Mouse (Mus musculus): ENCODE measurements around the gene Gigyf2.

The Gigyf2 gene

DNA sequence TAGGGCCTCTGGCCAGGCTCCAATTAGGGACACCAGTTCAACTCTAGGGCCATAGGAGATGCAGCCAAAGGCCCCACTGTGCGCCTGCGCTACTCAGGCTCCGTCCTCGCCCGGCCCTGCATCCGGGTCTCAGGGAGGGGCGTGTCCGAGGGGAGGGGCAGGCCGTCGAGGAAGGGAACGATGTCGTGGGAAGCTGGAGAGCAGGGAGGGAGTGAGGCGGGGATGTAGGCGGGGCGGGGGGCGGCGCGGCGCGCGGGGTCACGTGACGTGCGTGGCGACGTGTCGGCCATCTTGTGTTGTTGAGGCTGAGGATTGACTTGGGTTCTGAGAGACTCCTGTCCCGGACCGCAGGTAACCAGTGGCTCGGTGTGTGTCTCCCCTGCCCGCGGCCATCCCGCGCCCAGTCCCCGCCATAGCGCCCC, at the start of gene Gigyf2:
Gigyf2 (plus strand) TSS at position 257 of the 422 bp plus-strand sequence.
- DNase-seq = peak; percentile 97 to 98

DNA sequence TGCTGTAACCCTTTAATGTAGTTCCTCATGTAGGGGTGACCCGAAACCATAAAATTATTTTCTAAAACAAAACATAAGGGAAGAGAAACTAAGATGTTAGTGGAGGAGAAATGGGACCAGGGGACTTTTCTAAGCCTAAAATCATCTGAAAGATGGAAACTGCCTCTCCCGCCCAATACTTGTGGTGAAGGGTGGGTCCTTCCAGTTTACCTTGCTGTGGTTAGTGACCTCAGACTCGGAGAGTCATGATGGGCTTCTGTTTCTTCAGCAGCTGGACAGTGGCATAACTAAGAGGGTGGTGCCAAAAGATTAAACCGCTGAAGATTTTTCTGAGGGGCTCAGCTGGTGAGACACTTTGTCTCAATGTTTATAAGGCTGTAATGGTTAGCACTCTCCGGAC, 46.5 kb upstream of the Gigyf2 start:
- no peak for DNase-seq

DNA sequence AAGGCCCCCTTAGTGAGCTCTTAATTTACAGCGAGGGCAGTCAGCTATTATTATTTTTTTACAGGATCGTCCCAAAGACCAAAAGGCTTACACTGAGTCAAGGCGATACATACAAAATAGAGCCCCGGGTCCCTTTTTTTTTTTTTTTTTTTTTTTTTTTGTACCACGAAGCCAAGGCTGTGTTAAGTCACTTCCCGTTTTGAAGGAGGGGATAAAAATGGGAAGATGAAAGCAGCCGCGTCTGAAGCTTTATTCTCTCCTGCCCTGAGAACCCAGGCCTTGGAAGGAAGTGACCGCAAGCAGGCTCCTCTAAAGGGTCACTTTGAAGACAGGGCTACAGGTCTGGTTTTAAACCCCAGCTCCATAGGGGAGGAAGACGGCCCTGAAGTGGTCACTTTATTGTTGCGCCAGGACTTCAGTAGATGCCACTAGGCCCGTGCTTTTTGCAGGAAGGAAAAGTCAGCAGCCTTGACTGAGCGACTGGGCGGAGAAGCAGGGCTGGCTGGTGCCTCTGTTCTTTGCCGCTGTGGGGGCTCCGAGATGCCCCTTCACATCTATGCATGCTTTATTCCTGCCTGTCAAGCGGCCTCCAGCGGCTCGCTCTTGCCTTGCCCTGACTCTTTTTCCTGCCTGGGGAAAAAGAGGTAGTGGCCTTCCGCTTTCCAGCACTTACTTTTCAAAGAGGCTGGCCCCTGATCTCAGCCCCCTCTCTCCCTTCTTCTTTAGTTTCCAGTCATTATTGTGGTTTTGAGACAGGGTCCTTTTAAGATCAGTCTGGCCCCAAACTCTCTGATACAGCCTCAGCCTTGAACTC, 45.0 kb upstream of the Gigyf2 start:
- no peak for DNase-seq

DNA sequence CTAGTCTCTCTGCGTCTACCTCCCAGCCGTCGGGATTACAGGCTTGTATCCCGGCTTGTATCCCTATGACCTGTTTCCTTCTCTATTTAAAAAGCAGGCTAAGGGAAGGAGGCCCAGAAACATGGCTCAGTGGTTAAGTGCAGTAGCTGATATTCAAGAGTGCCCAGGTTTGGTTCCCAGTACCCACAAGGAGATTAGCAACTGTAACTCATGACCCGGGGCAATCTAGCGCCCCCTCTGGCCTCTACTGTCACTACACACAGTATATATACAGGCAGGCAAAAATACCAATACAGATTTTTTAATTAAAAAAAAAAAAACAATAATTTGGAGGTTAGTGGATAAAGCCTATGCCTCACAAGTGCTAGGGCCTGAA, 44.4 kb upstream of the Gigyf2 start:
- peak; percentile 14 to 25 for DNase-seq

DNA sequence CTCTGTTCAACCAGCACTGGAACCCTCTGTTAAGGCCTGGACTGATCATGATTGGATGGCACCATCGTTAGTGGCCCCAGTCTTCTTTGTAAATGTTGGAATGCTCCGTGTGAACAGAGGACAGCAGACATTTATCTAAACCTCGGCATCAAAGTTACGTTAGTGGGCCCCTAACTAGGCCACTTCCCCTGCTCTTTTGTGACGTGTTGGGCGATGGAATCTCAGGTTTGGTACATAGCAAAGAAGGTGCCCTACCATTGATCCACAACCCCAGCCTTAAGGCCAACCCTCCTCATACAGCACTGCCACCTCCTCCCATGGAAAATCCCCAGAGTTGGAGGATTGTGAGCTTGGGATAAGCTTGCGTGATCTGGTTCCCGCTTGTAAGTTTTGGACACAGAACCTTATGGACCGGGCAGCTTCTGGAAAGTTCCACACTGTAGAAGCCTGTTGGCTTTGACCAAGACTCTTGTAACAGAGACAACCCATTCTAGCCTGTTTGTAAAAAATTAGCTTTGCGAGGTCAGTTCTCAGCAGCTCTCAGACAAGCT, 43.3 kb upstream of the Gigyf2 start:
- DNase-seq = no peak

DNA sequence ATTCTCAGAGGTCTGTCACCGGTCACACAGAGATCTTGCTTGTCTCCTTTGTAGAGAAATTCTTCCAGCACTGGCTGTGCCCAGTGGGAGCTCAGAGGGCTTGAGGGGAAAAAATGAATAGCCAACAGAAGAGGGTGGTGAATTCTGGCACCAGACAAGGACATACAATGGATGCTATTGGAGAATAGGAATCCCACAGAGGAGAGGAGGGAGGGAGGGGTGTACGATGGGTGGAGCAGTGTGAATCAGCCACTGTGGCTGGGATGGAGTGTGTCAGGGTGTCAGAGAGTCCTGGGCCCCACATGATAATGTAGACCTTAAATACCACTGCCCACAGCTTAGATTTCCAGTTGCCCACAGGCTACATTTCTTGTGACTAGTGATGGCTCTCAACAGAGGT, 39.7 kb upstream of the Gigyf2 start:
- no peak for DNase-seq

DNA sequence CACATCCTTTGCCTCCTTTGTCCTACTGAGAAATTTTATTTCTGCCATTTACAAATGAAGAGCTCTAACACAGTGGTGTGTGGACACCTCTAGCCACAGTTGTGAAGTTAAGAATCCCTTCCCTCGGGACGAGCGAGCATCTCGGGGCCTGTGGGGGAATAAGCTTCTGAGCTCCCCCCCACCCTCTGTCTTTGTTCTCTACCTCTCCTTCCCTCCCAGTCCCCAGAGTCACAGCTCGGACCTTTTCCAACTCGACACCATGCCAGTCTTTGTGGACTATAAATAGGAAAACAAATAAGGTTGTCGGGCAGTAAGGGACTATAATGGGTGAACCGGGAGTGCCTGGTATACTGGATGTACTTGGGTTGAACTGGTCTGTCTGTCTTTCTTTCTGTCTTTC, 35.4 kb upstream of the Gigyf2 start:
- no peak for DNase-seq

DNA sequence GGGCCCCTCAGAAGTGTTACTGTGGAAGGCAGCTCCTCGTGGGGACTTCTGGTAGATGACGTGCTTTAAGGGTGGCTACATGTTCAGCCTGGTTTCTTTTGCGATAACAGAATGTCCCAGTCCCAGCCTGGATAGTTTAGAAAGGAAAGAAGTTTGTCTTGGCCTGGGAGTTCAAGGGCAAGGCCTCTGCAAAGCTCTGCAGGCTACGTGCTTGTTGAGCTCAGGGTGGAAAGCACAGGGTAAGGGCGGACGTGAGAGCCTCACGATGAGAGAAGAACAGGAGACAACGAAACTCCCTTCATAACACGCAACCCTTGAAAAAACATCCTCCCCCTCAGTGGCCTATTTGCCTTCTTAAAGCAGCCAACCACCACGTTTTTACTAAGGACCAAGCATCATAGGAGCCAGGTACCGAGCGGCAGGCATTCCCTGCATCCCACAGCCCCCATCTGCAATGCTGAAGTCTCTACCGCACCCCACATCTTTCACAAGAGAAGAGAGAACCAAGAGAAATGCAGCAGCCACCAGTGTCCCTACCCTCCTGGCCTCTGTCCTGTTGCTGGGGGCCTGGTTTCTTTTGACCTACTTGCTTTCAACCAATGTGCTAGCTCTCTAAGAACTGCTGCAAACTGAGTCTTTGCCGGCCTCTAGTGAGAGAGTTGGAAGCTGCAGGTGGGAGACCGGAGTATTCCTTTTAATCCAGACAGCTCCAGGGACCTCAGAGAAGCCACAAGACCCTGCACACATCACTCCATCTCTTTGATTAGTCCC, 34.2 kb upstream of the Gigyf2 start:
- DNase-seq = no peak

DNA sequence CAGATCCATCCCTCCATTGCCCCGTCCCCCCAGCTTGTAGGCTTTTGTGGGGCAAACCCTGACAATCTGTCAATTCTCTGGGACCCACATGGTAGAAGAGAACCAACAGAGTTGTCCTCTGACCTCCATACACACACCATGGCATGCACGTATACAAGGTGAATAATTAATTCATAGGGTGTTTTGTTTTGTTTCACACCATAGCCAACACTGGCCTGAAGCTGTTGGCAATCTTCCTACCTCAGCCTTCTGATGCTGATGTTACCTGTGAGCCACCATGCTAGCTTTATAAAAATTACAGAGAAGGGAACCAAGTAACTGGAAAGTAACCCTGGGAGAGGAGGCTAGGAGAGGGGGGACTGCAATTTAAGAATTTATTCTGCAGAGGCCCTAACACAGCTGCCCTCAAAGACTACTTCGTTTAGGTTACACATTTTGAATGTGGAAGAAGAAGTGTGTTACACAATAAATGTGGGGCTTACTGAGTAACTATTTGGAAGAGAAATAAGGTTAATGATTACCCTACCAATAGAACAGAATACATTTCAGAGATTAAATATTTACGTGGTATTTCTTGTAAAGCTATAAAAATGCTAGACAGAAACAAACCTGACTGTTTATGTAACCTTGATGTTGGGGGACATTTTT, 32.6 kb upstream of the Gigyf2 start:
- DNase-seq = no peak

DNA sequence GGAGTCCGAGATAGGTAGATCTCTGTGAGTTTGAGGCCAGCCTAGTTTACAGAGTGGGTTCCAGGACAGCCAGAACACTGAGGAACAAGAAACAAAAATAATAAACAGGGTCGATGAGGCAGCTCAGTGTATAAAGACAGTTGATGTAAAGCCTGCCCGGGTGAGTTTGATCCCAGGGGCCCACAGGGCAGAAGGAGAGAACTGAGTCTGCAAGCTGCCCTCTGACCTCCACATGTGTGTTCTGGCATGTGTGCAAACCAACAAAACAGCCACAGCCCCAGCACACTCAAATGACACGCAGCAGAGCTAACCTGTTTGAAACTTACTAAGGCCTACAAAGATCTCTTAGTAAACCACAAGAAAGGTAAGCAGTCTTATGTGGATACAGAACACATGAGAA, 31.8 kb upstream of the Gigyf2 start:
- DNase-seq = no peak

DNA sequence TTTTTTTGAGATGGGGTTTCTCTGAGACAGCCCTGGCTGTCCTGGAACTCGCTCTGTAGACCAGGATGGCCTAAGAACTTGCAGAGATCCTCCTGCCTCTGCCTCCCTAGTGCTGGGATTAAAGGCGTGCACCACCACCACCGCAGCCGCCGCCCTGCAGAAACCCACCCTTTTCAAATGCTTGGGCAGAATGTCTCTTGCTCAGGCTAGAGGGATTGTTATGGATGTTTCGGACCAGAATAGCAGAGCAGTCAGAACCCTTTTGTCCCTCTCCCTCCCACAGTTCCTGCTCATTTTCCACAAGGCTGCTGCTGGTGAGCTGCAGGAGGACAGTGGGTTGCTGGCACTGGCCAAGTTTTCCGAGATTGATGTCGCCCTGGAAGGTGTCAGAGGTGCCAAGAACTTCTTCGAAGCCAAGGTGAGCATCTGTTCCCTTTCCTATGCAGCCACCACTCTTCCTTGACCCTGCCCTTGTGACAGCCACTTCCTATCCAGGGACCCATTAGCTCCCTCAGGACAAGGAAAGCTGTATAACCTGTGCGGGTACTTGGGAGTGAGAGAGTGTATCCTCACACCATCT, 29.4 kb upstream of the Gigyf2 start:
- DNase-seq = no peak

DNA sequence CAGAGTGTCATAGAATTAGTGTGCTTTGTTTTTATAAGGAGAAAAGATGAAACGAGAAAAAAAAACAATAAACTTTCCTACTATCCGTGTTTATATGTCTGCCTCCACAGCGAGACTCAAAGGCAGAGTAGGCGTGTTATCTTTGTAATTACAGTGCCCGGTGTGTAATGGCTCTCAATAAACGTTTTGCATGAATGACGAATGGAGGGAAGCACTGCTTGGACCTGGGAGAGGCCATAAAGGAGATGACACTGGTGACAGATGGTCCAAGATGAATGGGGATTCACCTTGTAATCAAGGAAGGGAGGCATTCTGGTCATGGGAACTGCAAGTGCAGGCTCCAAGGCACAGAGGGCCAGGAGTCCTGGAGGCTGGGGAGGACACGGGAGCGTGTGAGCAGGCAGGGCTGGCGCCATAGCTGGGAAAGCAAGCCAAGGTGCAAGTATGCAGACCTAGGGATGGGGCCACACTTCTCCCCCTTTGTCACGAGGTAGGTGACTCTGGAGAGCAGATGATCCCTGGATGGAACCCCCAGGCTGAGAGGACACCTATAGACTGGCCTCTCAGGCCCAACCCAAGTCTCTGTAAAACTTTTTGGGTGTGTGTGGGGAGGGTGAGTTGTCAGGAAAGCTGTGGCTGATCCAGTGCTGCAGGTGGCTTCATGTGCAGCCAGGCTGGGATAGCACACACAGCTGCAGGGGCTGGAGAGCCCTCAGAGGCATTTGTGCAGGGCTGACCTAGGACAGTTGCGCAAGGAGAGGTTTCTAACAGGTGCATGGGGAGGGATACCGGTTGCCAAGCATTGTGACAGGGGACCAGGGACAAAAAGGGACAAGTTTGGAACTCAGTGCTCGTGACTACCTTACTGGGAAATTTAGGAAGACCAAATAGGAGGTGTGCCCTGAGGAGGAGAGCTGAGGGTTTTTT, 26.2 kb upstream of the Gigyf2 start:
- DNase-seq = no peak

DNA sequence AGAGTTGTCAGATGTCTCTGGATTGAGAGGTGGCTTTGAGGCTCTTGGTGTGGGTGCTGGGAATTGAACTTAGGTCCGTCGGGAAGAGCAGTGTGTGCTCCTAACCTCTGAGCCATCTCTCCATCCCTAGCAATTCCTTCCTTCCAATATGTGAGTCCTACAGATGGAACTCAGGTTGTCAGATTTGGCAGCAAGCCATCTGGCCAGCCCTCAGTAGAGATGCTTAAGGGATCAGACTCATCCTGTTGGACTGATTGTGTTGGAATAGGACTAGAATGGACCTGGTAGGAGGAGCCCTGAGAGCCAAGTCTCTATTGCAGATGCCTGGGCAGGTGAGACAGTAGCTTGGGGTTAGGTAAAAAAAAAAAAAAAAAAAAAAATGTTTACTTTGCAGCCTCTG, 24.8 kb upstream of the Gigyf2 start:
- no peak for DNase-seq

DNA sequence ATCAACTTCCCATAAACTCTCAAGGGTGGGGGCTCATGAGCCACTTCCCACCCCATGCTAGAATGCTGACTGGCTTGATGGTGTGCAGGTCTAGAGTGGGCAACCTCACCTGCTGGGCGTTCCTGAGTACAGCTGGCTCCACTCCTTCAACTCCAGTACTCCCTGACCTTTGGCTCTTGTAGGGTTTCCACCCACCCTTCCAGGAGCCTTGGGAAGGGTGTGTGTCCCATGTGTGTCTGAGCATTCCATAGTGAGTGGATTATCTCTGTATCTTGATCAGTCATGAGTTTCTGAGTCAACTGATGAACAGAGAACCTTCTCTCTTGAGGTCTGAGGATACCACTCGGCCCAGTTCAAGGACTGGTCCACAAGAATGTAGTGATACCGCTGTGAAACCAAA, 17.8 kb upstream of the Gigyf2 start:
- DNase-seq = no peak

DNA sequence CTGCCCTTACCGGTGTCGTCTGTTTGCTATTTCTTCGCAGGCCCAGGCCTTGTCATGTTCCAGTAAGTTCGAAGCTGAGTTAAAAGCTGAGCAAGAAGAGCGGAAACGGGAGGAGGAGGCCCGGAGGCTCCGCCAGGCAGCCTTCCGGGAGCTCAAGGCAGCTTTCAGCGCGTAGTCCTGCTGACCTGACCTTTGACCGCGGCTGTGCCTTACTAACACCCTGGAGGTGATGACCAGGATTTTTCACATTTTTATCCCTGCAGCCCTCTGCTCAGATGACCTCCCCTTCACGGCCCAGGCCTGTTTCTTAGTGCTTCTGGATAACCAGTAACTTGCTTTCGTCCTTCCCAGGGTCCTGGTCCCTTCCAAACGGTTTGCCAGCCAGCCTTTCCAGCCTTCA, 17.2 kb upstream of the Gigyf2 start:
- no peak for DNase-seq

DNA sequence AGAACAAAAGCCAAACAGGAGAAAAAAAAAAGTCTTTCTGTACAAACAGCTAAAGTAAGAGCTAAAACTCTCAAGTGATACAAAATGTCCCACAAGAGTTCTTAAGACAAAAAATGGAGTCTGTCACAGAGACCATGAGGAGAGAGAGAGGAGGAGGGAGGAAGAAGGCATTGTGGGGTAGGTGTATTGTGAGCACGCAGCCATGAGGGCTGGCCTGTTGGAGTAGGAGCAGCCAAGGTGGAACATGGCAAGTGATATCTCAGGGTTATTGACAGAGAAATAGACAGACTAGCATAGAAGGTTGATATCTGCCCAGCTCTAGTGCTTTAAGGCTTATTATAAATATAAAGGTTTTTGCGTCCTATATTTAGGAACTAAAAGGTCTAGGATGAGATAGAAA, 14.1 kb upstream of the Gigyf2 start:
- DNase-seq = no peak

DNA sequence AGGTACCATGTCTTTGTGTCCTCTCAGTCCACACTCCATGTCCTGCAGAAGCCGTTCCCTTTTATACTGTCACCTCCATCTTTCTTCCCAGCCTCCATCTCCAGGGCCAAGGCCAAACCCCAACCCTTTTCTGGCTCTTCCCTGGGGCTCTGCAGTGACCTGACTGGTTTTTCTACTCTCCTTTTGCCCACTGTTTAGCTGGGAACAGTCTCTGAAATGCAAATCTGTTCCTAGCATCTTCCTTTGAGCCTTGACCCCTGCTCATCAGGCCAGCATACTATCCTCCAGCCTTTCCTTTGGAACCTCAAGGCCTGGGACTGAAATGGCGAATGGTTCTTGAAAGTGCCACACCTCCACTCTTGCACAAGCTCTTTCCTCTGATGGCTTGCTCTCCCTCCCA, 13.7 kb upstream of the Gigyf2 start:
- DNase-seq = no peak

DNA sequence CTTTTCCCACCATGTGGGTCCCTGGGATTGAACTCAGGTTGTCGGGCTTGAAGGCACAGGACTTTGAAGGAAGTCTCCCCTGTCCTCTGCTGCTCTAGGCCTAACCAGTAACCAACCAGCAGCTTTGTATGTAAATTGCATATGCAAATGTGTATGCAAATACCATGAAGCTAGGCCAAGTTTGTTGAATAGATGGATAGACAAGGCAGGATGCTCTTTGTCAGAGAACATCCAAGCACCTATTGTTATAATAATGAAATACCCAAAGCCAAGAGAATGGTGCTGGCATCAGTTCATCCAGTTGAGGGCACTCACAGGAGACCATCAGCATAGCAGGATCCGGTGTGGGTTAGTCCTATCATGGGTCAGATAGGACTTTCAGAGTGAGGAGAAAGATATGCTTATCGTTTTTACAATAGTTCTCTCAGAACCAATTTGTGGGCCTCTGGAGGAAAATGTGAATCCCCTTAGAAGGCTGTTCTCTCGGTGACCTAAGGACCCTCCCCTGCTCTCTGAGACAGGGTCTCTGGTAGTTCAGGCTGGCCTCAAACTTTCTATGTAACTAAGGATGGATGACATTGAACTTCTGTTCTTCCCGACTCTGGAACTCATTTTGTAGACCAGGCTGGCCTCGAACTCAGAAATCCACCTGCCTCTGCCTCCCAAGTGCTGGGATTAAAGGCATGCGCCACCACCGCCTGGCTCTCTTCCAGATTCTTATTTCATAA, 12.8 kb upstream of the Gigyf2 start:
- no peak for DNase-seq

DNA sequence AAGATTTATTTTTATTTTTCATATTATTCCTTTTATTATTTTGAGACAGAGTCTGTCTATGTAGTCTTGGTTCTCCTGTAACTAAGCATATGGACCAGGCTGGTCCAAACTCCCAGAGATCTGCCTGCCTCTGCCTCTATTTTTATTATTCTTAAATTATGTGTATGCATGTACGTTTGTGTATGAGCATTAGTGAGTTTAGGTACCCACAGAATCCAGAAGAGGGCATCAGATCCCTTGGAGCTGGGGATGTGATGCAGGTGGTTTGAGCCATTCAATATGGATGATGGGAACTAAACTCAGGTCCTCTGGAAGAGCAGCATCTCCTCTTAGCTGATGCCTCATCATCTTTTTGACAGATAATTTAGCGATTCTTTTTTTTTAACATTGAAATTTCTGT, 11.4 kb upstream of the Gigyf2 start:
- DNase-seq = no peak

DNA sequence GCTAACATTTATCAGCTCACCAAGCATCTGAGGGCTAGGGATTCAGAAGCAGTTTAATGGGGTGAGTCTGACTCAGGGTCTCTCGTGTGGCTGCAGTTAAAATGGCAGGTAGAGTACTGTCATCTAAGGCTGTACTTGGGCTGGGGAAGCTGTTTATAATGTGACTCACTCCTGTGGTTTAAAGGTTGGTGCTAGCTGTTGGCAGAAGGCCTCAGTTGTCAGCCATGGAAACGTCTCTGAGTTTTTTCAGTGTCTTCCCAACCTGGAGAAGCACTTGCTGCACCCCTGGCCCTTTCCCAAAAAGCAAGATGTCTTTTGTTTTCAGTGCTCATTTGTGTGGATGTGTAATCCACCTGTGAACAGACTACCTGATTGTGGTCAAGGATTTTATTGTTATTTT, 10.9 kb upstream of the Gigyf2 start:
- no peak for DNase-seq

DNA sequence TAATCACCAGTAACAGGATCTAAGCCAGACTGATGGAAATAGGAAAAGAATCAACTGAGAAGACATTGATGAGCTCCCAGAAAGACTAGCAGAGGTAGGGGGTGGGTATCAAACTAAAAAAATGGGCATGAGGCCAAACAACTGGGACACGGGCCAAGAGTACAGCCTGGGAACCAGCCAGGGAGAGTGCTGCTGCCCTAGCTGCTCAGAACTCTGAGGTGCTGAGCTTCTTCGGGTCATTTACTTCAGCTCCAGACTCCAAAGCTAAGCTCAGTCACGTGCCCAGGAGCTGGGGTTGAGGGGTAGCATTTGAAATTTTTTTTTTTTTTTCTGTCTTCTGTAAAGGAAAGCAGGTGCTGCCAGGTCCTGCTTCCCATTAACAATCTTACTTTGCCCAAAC, 10.1 kb upstream of the Gigyf2 start:
- no peak for DNase-seq

All from B cell, adult 2 months (primary cell).